Mouse (Mus musculus): ENCODE measurements around the gene Fam78b. TPM values are rescaled to one million over a fixed set of nuclear protein-coding genes. Genes with fewer than 3 reads are reported as not detected.

Fam78b gene
- polyA plus RNA-seq, 1 experiment: 0.72 TPM

DNA sequence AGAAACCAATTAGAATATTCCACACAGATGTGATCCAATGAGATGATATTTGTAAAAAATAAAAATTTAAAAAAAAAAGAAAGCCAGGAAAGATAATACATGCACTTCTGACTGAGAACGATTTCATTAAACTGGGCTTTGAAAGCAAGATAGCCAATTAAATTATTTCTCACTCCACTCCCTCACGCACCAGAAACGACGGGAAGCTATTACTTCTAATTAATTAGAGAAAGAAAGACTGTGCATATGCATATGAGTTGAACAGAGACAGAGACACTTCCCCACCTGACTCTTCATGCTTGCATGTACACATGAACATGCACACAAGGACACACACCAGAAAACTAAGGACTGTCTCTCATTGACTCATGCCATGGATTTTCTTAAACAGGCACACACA is 84.2 kb downstream of the Fam78b start:
- Histone ChIP-seq H3K27ac (ENCODE audit: insufficient read depth, low read length) (no peak overlapping the region), H3K4me3 (ENCODE audit: extremely low read depth, insufficient read depth, insufficient read length) (no peak overlapping the region), H3K4me1 (ENCODE audit: control insufficient read depth, insufficient read depth, insufficient read length) (no peaks in the 10 kb centered on the region), H3K27me3 (ENCODE audit: control insufficient read depth, insufficient read depth, low read length) (no peaks in the 10 kb centered on the region), H3K36me3 (ENCODE audit: control insufficient read depth, insufficient read depth, low read length) (no peaks in the 10 kb centered on the region)
- TF ChIP-seq CTCF (IDR thresholded peaks at IDR 0.05; ENCODE audit: extremely low read depth, insufficient read depth, insufficient read length, insufficient replicate concordance): no peak
- WGBS: 90% methylated on average over 4 of the region's 4 CpGs
- DNase-seq (ENCODE audit: low read depth in 1 of 2, low spot score in 2 of 2): no peak

- WGBS: 74% methylated on average over 6 of the region's 6 CpGs
- no peak overlapping the region for H3K27ac ChIP-seq (ENCODE audit: insufficient read depth, low read length)
- no peak overlapping the region for H3K4me3 ChIP-seq (ENCODE audit: extremely low read depth, insufficient read depth, insufficient read length)
- H3K36me3 ChIP-seq (ENCODE audit: control insufficient read depth, insufficient read depth, low read length): no peaks in the 10 kb centered on the region
- H3K4me1 ChIP-seq (ENCODE audit: control insufficient read depth, insufficient read depth, insufficient read length): no peaks in the 10 kb centered on the region
- DNase-seq (ENCODE audit: low read depth in 1 of 2, low spot score in 2 of 2): no peak
- TF ChIP-seq POLR2A (IDR thresholded peaks at IDR 0.05; ENCODE audit: low read depth, low read length): no peak
- no peak for TF ChIP-seq CTCF (IDR thresholded peaks at IDR 0.05; ENCODE audit: extremely low read depth, insufficient read depth, insufficient read length, insufficient replicate concordance)
- H3K27me3 ChIP-seq (ENCODE audit: control insufficient read depth, insufficient read depth, low read length): no peaks in the 10 kb centered on the region
These were observed 89.2 kb downstream of the Fam78b start for GRCm38 (mm10) chr1:167090466-167090865.

DNA sequence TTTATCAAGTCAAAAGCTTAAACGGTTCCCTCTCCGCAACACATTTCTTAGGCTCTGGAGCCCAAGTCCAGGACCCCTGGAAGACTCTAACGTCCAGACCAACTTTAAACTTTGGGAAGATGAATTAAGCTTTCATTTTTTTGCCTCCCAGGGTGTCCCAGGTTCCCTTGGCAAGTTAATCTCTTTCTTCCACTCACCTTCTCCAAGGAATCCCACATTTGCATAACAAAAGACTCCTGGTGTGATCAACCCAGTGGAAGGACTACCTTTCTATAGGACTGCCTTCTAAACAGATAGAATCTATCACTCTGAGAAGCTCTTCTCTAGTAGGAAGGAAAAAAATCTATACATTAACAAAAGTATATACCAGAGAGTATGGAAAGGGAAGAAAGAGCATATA is 92.3 kb downstream of the Fam78b start:
- Histone ChIP-seq H3K4me3 (ENCODE audit: extremely low read depth, insufficient read depth, insufficient read length) (no peak overlapping the region), H3K27ac (ENCODE audit: insufficient read depth, low read length) (no peak overlapping the region), H3K36me3 (ENCODE audit: control insufficient read depth, insufficient read depth, low read length) (no peaks in the 10 kb centered on the region), H3K27me3 (ENCODE audit: control insufficient read depth, insufficient read depth, low read length) (no peaks in the 10 kb centered on the region), H3K4me1 (ENCODE audit: control insufficient read depth, insufficient read depth, insufficient read length) (no peaks in the 10 kb centered on the region)
- no peak for TF ChIP-seq CTCF (IDR thresholded peaks at IDR 0.05; ENCODE audit: extremely low read depth, insufficient read depth, insufficient read length, insufficient replicate concordance)
- 60% methylated on average over 3 of the region's 3 CpGs for WGBS
- DNase-seq (ENCODE audit: low read depth in 1 of 2, low spot score in 2 of 2): no peak

DNA sequence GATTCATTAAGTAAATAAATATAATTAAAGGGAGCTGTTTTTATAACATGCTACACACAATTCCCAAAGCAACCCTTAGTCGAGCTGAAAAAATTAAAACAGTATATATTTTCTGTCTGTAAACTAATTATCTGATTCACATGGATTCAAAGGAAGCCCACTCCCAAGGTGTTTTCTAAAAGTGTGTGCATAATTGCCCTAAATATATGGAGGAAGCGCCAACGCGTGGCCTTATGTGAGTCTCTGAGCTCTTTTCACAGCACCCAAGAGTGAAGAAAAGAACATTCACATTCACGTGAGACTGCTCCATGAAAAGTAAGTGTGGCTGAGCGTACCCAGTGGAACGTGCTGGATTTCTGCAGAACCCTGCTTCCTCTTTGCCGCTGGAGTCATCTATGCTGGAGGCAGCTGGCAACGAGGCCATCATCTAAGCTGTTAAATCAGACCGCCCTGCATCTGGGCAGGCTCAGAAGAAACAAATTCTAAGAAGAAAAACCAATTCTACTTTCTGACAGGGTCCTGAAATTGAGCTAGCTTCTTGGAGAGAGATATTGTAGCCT is 93.5 kb downstream of the Fam78b start:
- Histone ChIP-seq H3K4me1 (ENCODE audit: control insufficient read depth, insufficient read depth, insufficient read length) (no peaks in the 10 kb centered on the region), H3K27ac (ENCODE audit: insufficient read depth, low read length) (no peak overlapping the region), H3K36me3 (ENCODE audit: control insufficient read depth, insufficient read depth, low read length) (no peaks in the 10 kb centered on the region), H3K27me3 (ENCODE audit: control insufficient read depth, insufficient read depth, low read length) (no peaks in the 10 kb centered on the region), H3K4me3 (ENCODE audit: extremely low read depth, insufficient read depth, insufficient read length) (no peak overlapping the region)
- DNase-seq (ENCODE audit: low read depth in 1 of 2, low spot score in 2 of 2): no peak
- TF ChIP-seq CTCF (IDR thresholded peaks at IDR 0.05; ENCODE audit: extremely low read depth, insufficient read depth, insufficient read length, insufficient replicate concordance) (no peak), POLR2A (IDR thresholded peaks at IDR 0.05; ENCODE audit: low read depth, low read length) (no peak)
- WGBS: 84% methylated on average over 10 of the region's 10 CpGs

GRCm38 (mm10) chr1:167098741-167099140 is 97.5 kb downstream of the Fam78b start:
- TF ChIP-seq POLR2A (IDR thresholded peaks at IDR 0.05; ENCODE audit: low read depth, low read length) (no peak), CTCF (IDR thresholded peaks at IDR 0.05; ENCODE audit: extremely low read depth, insufficient read depth, insufficient read length, insufficient replicate concordance) (no peak)
- 87% methylated on average over 7 of the region's 7 CpGs for WGBS
- no peaks in the 10 kb centered on the region for H3K4me1 ChIP-seq (ENCODE audit: control insufficient read depth, insufficient read depth, insufficient read length)

DNA sequence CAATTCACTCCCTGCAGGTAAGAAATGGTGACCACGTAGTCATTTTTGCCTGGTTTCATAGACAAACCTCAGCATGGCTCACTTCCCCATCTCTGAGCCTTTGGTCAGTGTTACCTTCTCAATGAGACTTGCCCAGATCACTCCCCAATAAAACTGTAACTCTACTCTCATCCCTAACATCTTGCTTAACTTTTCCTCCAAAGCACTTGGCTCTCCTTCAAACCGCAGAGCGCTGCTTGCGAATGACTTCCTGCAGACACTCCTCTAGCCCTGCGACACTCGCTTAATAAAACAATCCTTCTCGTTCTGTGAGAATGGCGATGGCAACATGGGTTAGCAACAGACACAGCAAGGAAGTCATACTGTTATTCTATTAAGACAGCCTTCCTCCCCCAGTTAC is 100.8 kb downstream of the Fam78b start:
- DNase-seq (ENCODE audit: low read depth in 1 of 2, low spot score in 2 of 2): no peak
- H3K27ac ChIP-seq (ENCODE audit: insufficient read depth, low read length): no peak overlapping the region
- H3K27me3 ChIP-seq (ENCODE audit: control insufficient read depth, insufficient read depth, low read length): no peaks in the 10 kb centered on the region
- TF ChIP-seq CTCF (IDR thresholded peaks at IDR 0.05; ENCODE audit: extremely low read depth, insufficient read depth, insufficient read length, insufficient replicate concordance): no peak
- no peak for TF ChIP-seq POLR2A (IDR thresholded peaks at IDR 0.05; ENCODE audit: low read depth, low read length)
- no peaks in the 10 kb centered on the region for H3K36me3 ChIP-seq (ENCODE audit: control insufficient read depth, insufficient read depth, low read length)
- no peak overlapping the region for H3K4me3 ChIP-seq (ENCODE audit: extremely low read depth, insufficient read depth, insufficient read length)
- no peaks in the 10 kb centered on the region for H3K4me1 ChIP-seq (ENCODE audit: control insufficient read depth, insufficient read depth, insufficient read length)
- 52% methylated on average over 8 of the region's 8 CpGs for WGBS

More at GRCm38 (mm10) chr1:167098741-167099140, 97.5 kb downstream of the Fam78b start:
- Histone ChIP-seq H3K4me3 (ENCODE audit: extremely low read depth, insufficient read depth, insufficient read length) (no peak overlapping the region), H3K36me3 (ENCODE audit: control insufficient read depth, insufficient read depth, low read length) (no peaks in the 10 kb centered on the region), H3K27ac (ENCODE audit: insufficient read depth, low read length) (no peak overlapping the region), H3K27me3 (ENCODE audit: control insufficient read depth, insufficient read depth, low read length) (no peaks in the 10 kb centered on the region)
- no peak for DNase-seq (ENCODE audit: low read depth in 1 of 2, low spot score in 2 of 2)

GRCm38 (mm10) chr1:167102566-167102965 is 101.3 kb downstream of the Fam78b start:
- DNase-seq (ENCODE audit: low read depth in 1 of 2, low spot score in 2 of 2): no peak
- H3K27me3 ChIP-seq (ENCODE audit: control insufficient read depth, insufficient read depth, low read length): no peaks in the 10 kb centered on the region
- no peak overlapping the region for H3K4me3 ChIP-seq (ENCODE audit: extremely low read depth, insufficient read depth, insufficient read length)
- WGBS: 53% methylated on average over 9 of the region's 9 CpGs
- H3K36me3 ChIP-seq (ENCODE audit: control insufficient read depth, insufficient read depth, low read length): no peaks in the 10 kb centered on the region
- H3K4me1 ChIP-seq (ENCODE audit: control insufficient read depth, insufficient read depth, insufficient read length): no peaks in the 10 kb centered on the region
- no peak overlapping the region for H3K27ac ChIP-seq (ENCODE audit: insufficient read depth, low read length)
- TF ChIP-seq POLR2A (IDR thresholded peaks at IDR 0.05; ENCODE audit: low read depth, low read length): no peak
- no peak for TF ChIP-seq CTCF (IDR thresholded peaks at IDR 0.05; ENCODE audit: extremely low read depth, insufficient read depth, insufficient read length, insufficient replicate concordance)
